Mouse (Mus musculus): ENCODE measurements around the gene Dhx32. TPM values are rescaled to one million over a fixed set of nuclear protein-coding genes. Genes with fewer than 3 reads are reported as not detected.

Dhx32 gene
- total and polyA plus RNA-seq, 2 experiments from 2014 or later, result 45.6 to 49.8 TPM

DNA sequence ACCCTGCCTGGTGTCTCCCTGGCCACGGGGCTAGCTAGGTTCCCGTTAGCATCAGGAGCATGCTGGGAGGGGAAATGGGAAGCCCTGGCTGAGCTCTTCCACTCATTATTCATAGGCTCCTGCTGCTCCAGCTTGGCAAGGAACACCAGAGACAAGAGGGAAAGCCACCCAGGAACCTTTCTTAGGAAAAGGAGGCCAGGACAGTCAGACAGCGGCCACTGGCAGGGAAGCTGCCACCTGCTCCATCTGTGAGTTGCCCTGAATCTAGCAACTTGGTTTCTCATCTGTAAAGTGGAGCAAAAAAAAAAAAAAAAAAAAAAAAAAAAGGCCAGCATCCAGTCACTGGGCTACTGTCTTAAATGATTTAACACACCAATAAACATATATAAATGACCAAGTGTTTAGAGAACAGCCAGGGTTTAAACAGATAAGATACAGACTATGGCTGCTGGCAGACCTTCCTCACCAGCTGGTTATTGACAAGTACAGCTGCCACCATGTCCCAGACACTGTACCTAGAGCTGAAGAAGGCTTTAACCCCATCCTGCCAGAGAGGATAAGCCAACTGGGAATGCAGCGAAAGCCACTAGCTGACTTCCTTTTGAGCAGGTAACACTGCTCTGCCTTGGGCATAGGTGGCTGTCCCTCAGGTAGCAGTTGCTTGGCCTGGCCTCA is 50.4 kb downstream of the Dhx32 start:
- peaks cover 5% of the 10 kb centered on the region; the same call in 1 of the 2 replicates for H3K36me3 ChIP-seq (ENCODE audit: insufficient read depth, low read length)
- H3K27ac ChIP-seq, result peak overlapping the region; percentile 51; the same call in 1 of the 2 replicates
- 45% methylated on average over 4 of the region's 4 CpGs for WGBS
- H3K4me1 ChIP-seq (ENCODE audit: insufficient read depth, low read length), result no peaks in the 10 kb centered on the region
- H3K9me3 ChIP-seq (ENCODE audit: low read length), result no peaks in the 10 kb centered on the region
- DNase-seq (ENCODE audit: low spot score), result peak; percentile 59
- no peaks in the 10 kb centered on the region for H3K27me3 ChIP-seq (ENCODE audit: insufficient read depth, low read length)
- no peak overlapping the region for H3K4me2 ChIP-seq (ENCODE audit: low read depth, low read length)
- TF ChIP-seq CTCF (IDR thresholded peaks at IDR 0.05; ENCODE audit: low read depth), result no peak
- H3K9ac ChIP-seq (replicated peaks; ENCODE audit: low read length), result no peak overlapping the region
- peak; percentile 79 for ATAC-seq
- H3K4me3 ChIP-seq (ENCODE audit: low read length), result no peak overlapping the region

GRCm38 (mm10) chr7:133730324-133731191 is 52.0 kb downstream of the Dhx32 start:
- no peak overlapping the region for H3K4me3 ChIP-seq (ENCODE audit: low read length)
- no peaks in the 10 kb centered on the region for H3K9me3 ChIP-seq (ENCODE audit: low read length)
- 70% methylated on average over 11 of the region's 11 CpGs for WGBS
- no peaks in the 10 kb centered on the region for H3K27me3 ChIP-seq (ENCODE audit: insufficient read depth, low read length)
- no peak for ATAC-seq
- no peak for TF ChIP-seq CTCF (IDR thresholded peaks at IDR 0.05; ENCODE audit: low read depth)
- H3K4me1 ChIP-seq (ENCODE audit: insufficient read depth, low read length), result no peaks in the 10 kb centered on the region
- DNase-seq (ENCODE audit: low spot score), result no peak
- H3K27ac ChIP-seq, result no peak overlapping the region
- H3K9ac ChIP-seq (replicated peaks; ENCODE audit: low read length), result no peak overlapping the region
- H3K4me2 ChIP-seq (ENCODE audit: low read depth, low read length), result no peak overlapping the region
- H3K36me3 ChIP-seq (ENCODE audit: insufficient read depth, low read length), result peaks cover 5% of the 10 kb centered on the region; the same call in 1 of the 2 replicates

DNA sequence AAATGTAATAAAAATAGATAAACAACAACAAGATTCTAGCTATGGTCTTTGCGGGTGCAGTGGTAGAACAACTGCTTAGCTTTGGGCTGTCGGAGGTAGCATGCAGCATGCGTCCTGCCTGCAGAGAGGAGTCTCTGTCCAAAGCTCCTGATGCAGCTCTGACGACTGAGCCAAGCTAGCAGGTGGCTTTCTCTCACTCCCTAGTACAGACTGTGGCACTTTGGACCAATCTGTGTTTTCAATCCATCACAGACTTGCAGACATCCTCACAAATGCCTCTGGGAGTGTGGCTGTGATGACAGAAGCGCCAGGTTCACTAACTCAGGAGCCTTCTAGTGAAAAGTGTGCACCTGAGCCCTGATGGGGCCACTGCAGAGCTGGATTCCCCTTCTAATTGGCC is 53.2 kb downstream of the Dhx32 start:
- WGBS, result 67% methylated on average over 5 of the region's 5 CpGs
- DNase-seq (ENCODE audit: low spot score) (no peak), ATAC-seq (no peak)
- Histone ChIP-seq H3K4me2 (ENCODE audit: low read depth, low read length) (no peak overlapping the region), H3K9ac (replicated peaks; ENCODE audit: low read length) (no peak overlapping the region), H3K9me3 (ENCODE audit: low read length) (no peaks in the 10 kb centered on the region), H3K36me3 (ENCODE audit: insufficient read depth, low read length) (peaks cover 11% of the 10 kb centered on the region; the same call in 1 of the 2 replicates), H3K4me1 (ENCODE audit: insufficient read depth, low read length) (no peaks in the 10 kb centered on the region), H3K27ac (no peak overlapping the region), H3K27me3 (ENCODE audit: insufficient read depth, low read length) (no peaks in the 10 kb centered on the region), H3K4me3 (ENCODE audit: low read length) (no peak overlapping the region)
- no peak for TF ChIP-seq CTCF (IDR thresholded peaks at IDR 0.05; ENCODE audit: low read depth)

DNA sequence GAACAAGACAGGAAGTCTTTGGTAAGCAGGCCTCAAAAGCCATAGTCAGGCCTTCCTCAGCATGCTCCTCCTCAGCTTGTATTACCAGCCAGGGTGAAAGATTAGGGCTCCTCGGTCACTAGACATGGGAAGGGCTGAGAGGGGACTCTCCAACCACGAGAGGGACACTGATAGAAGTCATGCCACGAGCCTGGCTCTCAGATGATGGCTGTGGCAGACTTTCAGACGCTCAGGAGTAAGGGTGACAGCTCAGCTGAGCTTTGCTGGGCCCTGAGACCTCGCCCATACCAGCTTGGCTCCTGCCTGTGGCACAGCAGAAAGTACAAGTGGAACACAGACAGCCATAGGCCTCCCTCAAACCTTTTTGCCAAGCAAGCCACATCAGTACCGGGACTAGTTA is 55.5 kb downstream of the Dhx32 start:
- Histone ChIP-seq H3K27me3 (ENCODE audit: insufficient read depth, low read length) (no peaks in the 10 kb centered on the region), H3K4me1 (ENCODE audit: insufficient read depth, low read length) (no peaks in the 10 kb centered on the region), H3K4me3 (ENCODE audit: low read length) (no peak overlapping the region), H3K36me3 (ENCODE audit: insufficient read depth, low read length) (peaks cover 23% of the 10 kb centered on the region; the same call in 1 of the 2 replicates), H3K27ac (no peak overlapping the region), H3K9ac (replicated peaks; ENCODE audit: low read length) (no peak overlapping the region), H3K9me3 (ENCODE audit: low read length) (no peaks in the 10 kb centered on the region), H3K4me2 (ENCODE audit: low read depth, low read length) (no peak overlapping the region)
- TF ChIP-seq CTCF (IDR thresholded peaks at IDR 0.05; ENCODE audit: low read depth), result no peak
- DNase-seq (ENCODE audit: low spot score), result no peak
- no peak for ATAC-seq
- 84% methylated on average over 6 of the region's 6 CpGs for WGBS

GRCm38 (mm10) chr7:133725571-133725970 is 57.0 kb downstream of the Dhx32 start:
- ATAC-seq (no peak), DNase-seq (ENCODE audit: low spot score) (no peak)
- Histone ChIP-seq H3K27me3 (ENCODE audit: insufficient read depth, low read length) (no peaks in the 10 kb centered on the region), H3K36me3 (ENCODE audit: insufficient read depth, low read length) (peaks cover 30% of the 10 kb centered on the region; the same call in 1 of the 2 replicates), H3K4me2 (ENCODE audit: low read depth, low read length) (no peak overlapping the region), H3K4me1 (ENCODE audit: insufficient read depth, low read length) (no peaks in the 10 kb centered on the region), H3K9me3 (ENCODE audit: low read length) (no peaks in the 10 kb centered on the region), H3K27ac (no peak overlapping the region), H3K4me3 (ENCODE audit: low read length) (no peak overlapping the region), H3K9ac (replicated peaks; ENCODE audit: low read length) (no peak overlapping the region)
- 77% methylated on average over 10 of the region's 10 CpGs for WGBS
- no peak for TF ChIP-seq CTCF (IDR thresholded peaks at IDR 0.05; ENCODE audit: low read depth)

- ATAC-seq (no peak), DNase-seq (ENCODE audit: low spot score) (peak; percentile 21)
- H3K4me3 ChIP-seq (ENCODE audit: low read length), result no peak overlapping the region
- 42% methylated on average over 10 of the region's 10 CpGs for WGBS
- peaks cover 37% of the 10 kb centered on the region; the same call in 1 of the 2 replicates for H3K36me3 ChIP-seq (ENCODE audit: insufficient read depth, low read length)
- no peak for TF ChIP-seq CTCF (IDR thresholded peaks at IDR 0.05; ENCODE audit: low read depth)
- no peak overlapping the region for H3K4me2 ChIP-seq (ENCODE audit: low read depth, low read length)
- H3K9me3 ChIP-seq (ENCODE audit: low read length), result no peaks in the 10 kb centered on the region
- H3K4me1 ChIP-seq (ENCODE audit: insufficient read depth, low read length), result no peaks in the 10 kb centered on the region
- H3K9ac ChIP-seq (replicated peaks; ENCODE audit: low read length), result no peak overlapping the region
- no peak overlapping the region for H3K27ac ChIP-seq
- no peaks in the 10 kb centered on the region for H3K27me3 ChIP-seq (ENCODE audit: insufficient read depth, low read length)
These were observed 57.7 kb downstream of the Dhx32 start for GRCm38 (mm10) chr7:133724844-133725243.
